Mouse (Mus musculus): ENCODE results near the gene Acap2. TPM values are rescaled to one million over a fixed set of nuclear protein-coding genes. Genes with fewer than 3 reads are reported as not detected.

Acap2 gene
- polyA plus RNA-seq, 2 experiments, result 4.4 to 5.1 TPM

DNA sequence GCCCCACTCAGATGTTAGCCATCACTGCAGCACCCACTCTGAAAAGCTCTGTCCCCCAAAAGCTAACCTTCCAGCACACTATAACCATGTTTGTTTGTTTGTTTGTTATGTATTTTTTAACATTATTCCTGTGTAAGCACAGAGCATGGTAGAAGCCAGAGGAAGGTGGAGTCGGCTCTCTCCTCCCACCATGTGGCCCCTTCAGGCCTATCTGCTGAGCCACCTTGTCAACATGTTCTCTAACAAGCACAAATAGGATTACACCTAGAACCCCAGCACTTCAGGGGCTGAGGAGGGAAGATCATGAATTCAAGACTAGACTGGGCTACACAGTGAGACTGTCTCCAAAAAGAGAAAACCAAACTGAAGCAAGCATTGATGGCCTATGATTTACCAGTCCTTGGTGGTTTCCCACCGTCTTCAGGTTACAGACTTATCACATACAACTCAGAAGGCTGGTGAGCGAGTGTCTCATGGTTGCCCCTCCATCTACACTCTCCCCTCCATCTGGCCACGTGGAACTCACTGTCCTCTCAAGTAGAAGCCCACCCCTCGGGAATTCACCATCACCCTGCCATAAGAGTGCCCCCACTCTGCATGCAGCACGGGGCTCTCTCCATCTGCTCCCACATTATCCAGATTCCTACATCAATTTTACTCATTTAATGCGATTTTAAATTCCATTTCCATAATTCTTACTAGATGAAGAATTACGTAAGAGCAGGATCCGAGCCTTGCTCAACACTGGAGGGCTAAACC, 26.0 kb downstream of the Acap2 start:
- no peaks in the 10 kb centered on the region for H3K9me3 ChIP-seq (ENCODE audit: control insufficient read depth, low read length)
- no peaks in the 10 kb centered on the region for H3K27me3 ChIP-seq (ENCODE audit: control insufficient read depth, insufficient read depth, low read length)
- H3K27ac ChIP-seq, result no peak overlapping the region
- no peak for DNase-seq (ENCODE audit: low read depth in 3 of 3, low spot score in 3 of 3)
- no peak overlapping the region for H3K4me3 ChIP-seq (ENCODE audit: insufficient read depth in 1 of 2, low read depth in 2 of 2, low read length in 2 of 2)
- TF ChIP-seq CTCF (IDR thresholded peaks at IDR 0.05; ENCODE audit: low read depth) (no peak), EP300 (IDR thresholded peaks at IDR 0.05; ENCODE audit: low read depth) (no peak)
- peak; percentile 31; the same call in 1 of the 2 replicates for ATAC-seq (ENCODE audit: insufficient read depth)
- no peaks in the 10 kb centered on the region for H3K36me3 ChIP-seq (replicated peaks; ENCODE audit: control insufficient read depth, insufficient read depth, low read depth)
- WGBS (ENCODE audit: insufficient replicate concordance), result 51% methylated on average over 9 of the region's 9 CpGs
- peaks cover 0 to 19% of the 10 kb centered on the region in 2 experiments; a peak in 2 of 4 replicates for H3K4me1 ChIP-seq (replicated peaks; ENCODE audit: control insufficient read depth in 2 of 2, insufficient read depth in 2 of 2, low read length in 1 of 2)
- no peak overlapping the region for H3K4me2 ChIP-seq (ENCODE audit: low read depth)
- no peak overlapping the region for H3K9ac ChIP-seq (replicated peaks)

DNA sequence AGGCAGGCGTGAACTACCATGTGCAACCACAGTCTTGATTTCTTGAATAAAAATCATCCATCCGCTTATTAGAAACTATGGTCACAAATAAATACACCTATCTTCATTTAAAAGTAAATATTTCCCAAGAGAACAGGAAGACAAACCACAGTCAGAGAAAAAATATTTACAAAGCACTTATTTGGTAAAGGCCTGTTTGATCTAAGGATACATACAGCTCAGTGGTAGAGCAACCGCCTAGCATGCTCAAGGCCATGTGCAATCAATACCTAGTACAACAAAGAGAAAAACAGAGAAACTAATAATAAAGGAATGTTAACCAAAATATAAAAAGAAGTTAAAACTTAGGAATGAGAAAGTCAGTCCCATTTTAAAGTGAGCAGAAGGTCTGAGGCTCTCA, 28.8 kb downstream of the Acap2 start:
- Histone ChIP-seq H3K4me3 (ENCODE audit: insufficient read depth in 1 of 2, low read depth in 2 of 2, low read length in 2 of 2) (no peak overlapping the region), H3K4me1 (replicated peaks; ENCODE audit: control insufficient read depth in 2 of 2, insufficient read depth in 2 of 2, low read length in 1 of 2) (peaks cover 0 to 33% of the 10 kb centered on the region in 2 experiments; a peak in 2 of 4 replicates), H3K27ac (no peak overlapping the region), H3K27me3 (ENCODE audit: control insufficient read depth, insufficient read depth, low read length) (no peaks in the 10 kb centered on the region), H3K4me2 (ENCODE audit: low read depth) (0 out of 2 replicates have a peak overlapping the region, but pooled peaks have one; percentile 15), H3K36me3 (replicated peaks; ENCODE audit: control insufficient read depth, insufficient read depth, low read depth) (no peaks in the 10 kb centered on the region), H3K9me3 (ENCODE audit: control insufficient read depth, low read length) (no peaks in the 10 kb centered on the region), H3K9ac (replicated peaks) (no peak overlapping the region)
- DNase-seq (ENCODE audit: low read depth in 3 of 3, low spot score in 3 of 3) (no peak), ATAC-seq (ENCODE audit: insufficient read depth) (no peak)
- 80% methylated on average over 3 of the region's 3 CpGs for WGBS (ENCODE audit: insufficient replicate concordance)
- TF ChIP-seq CTCF (IDR thresholded peaks at IDR 0.05; ENCODE audit: low read depth) (no peak), EP300 (IDR thresholded peaks at IDR 0.05; ENCODE audit: low read depth) (no peak)

DNA sequence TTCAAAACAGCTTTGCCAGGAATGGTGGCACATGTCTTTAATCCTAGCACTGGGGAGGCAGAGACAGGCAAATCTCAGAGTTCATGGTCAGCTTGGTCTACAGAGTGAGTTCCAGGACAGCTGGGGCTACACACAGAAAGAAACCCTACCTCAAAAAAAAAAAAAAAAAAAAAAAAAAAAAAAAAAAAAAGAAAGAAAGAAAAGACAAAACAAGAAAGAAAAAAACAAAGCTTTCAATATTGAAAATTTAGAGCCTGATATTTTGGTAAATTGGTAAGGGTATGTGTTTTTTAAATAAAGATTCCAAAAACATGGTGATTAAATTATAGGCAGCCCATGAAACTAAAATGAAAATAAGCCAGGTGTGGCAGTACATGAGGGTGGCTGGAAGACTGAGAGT, 29.6 kb downstream of the Acap2 start:
- no peak for TF ChIP-seq CTCF (IDR thresholded peaks at IDR 0.05; ENCODE audit: low read depth)
- TF ChIP-seq EP300 (IDR thresholded peaks at IDR 0.05; ENCODE audit: low read depth), result no peak
- Histone ChIP-seq H3K4me3 (ENCODE audit: insufficient read depth in 1 of 2, low read depth in 2 of 2, low read length in 2 of 2) (no peak overlapping the region), H3K9ac (replicated peaks) (no peak overlapping the region), H3K4me2 (ENCODE audit: low read depth) (no peak overlapping the region), H3K27me3 (ENCODE audit: control insufficient read depth, insufficient read depth, low read length) (no peaks in the 10 kb centered on the region), H3K9me3 (ENCODE audit: control insufficient read depth, low read length) (no peaks in the 10 kb centered on the region), H3K27ac (no peak overlapping the region), H3K36me3 (replicated peaks; ENCODE audit: control insufficient read depth, insufficient read depth, low read depth) (no peaks in the 10 kb centered on the region), H3K4me1 (replicated peaks; ENCODE audit: control insufficient read depth in 2 of 2, insufficient read depth in 2 of 2, low read length in 1 of 2) (peaks cover 0 to 35% of the 10 kb centered on the region in 2 experiments; a peak in 2 of 4 replicates)
- ATAC-seq (ENCODE audit: insufficient read depth), result no peak
- no peak for DNase-seq (ENCODE audit: low read depth in 3 of 3, low spot score in 3 of 3)

DNA sequence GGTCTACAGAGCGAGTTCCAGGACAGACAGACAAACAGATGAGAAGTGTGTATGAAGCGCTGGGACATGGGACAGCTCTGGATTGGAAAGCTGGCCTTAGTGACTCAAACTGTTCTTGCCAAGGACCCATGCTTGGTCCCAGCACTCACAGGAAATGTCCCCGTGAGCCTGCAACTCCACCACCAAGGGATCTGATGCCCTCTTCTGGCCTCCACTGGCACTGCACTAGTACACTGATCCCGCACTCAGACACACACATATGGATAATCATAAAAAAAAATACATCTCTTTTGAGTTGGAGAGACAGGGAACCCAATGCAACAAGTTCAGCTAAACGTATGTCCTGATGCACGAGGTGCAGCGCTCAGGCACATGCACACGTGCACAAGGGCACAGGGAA, 30.7 kb downstream of the Acap2 start:
- no peak for ATAC-seq (ENCODE audit: insufficient read depth)
- no peaks in the 10 kb centered on the region for H3K36me3 ChIP-seq (replicated peaks; ENCODE audit: control insufficient read depth, insufficient read depth, low read depth)
- H3K4me3 ChIP-seq (ENCODE audit: insufficient read depth in 1 of 2, low read depth in 2 of 2, low read length in 2 of 2), result no peak overlapping the region
- no peak for DNase-seq (ENCODE audit: low read depth in 3 of 3, low spot score in 3 of 3)
- H3K9ac ChIP-seq (replicated peaks), result no peak overlapping the region
- no peaks in the 10 kb centered on the region for H3K27me3 ChIP-seq (ENCODE audit: control insufficient read depth, insufficient read depth, low read length)
- peaks cover 0 to 33% of the 10 kb centered on the region in 2 experiments; a peak in 2 of 4 replicates for H3K4me1 ChIP-seq (replicated peaks; ENCODE audit: control insufficient read depth in 2 of 2, insufficient read depth in 2 of 2, low read length in 1 of 2)
- no peak for TF ChIP-seq EP300 (IDR thresholded peaks at IDR 0.05; ENCODE audit: low read depth)
- peak; percentile 66 for TF ChIP-seq CTCF (IDR thresholded peaks at IDR 0.05; ENCODE audit: low read depth)
- H3K4me2 ChIP-seq (ENCODE audit: low read depth), result no peak overlapping the region
- H3K27ac ChIP-seq, result no peak overlapping the region
- 71% methylated on average over 8 of the region's 8 CpGs for WGBS (ENCODE audit: insufficient replicate concordance)
- no peaks in the 10 kb centered on the region for H3K9me3 ChIP-seq (ENCODE audit: control insufficient read depth, low read length)

DNA sequence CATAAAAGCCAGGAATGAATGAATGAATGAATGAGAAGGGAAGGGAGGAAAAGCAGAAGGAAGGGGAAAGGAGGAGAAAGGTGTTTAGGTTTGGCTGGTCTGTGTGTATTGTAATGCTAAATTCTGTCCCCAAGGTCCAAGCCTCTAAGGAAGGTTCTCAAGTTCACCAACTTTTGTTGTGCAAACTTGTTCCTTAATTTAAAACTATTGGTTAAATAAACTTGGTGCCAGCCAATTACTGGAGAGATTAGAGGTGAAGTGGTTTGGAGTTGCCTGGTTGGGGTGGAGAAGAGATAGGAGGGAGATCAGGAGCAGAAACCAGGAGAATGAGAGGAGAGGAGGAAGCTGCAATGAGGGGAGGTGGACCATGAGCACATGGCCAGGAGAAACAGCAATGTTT, 31.4 kb downstream of the Acap2 start:
- H3K27me3 ChIP-seq (ENCODE audit: control insufficient read depth, insufficient read depth, low read length), result no peaks in the 10 kb centered on the region
- DNase-seq (ENCODE audit: low read depth in 3 of 3, low spot score in 3 of 3) (no peak), ATAC-seq (ENCODE audit: insufficient read depth) (no peak)
- H3K4me3 ChIP-seq (ENCODE audit: insufficient read depth in 1 of 2, low read depth in 2 of 2, low read length in 2 of 2), result no peak overlapping the region
- no peaks in the 10 kb centered on the region for H3K9me3 ChIP-seq (ENCODE audit: control insufficient read depth, low read length)
- no peak overlapping the region for H3K4me2 ChIP-seq (ENCODE audit: low read depth)
- no peak overlapping the region for H3K27ac ChIP-seq
- no peaks in the 10 kb centered on the region for H3K36me3 ChIP-seq (replicated peaks; ENCODE audit: control insufficient read depth, insufficient read depth, low read depth)
- H3K9ac ChIP-seq (replicated peaks), result no peak overlapping the region
- H3K4me1 ChIP-seq (replicated peaks; ENCODE audit: control insufficient read depth in 2 of 2, insufficient read depth in 2 of 2, low read length in 1 of 2), result peaks cover 0 to 29% of the 10 kb centered on the region in 2 experiments; a peak in 2 of 4 replicates
- no peak for TF ChIP-seq EP300 (IDR thresholded peaks at IDR 0.05; ENCODE audit: low read depth)
- TF ChIP-seq CTCF (IDR thresholded peaks at IDR 0.05; ENCODE audit: low read depth), result no peak

All from liver, embryonic 14.5 days (tissue).